Mouse (Mus musculus) forebrain, embryonic 14.5 days (tissue): ENCODE results near the gene Padi1. TPM values are rescaled to one million over a fixed set of nuclear protein-coding genes. Genes with fewer than 3 reads are reported as not detected.

Experiments
- ATAC-seq: fragments of 200-750 bp; cut with Nextera tagmentation; 2 replicates; pipeline ENCODE4 v1.8.0; 2017; ENCODE audit warnings: mild to moderate bottlenecking, moderate library complexity
- DNase-seq: peaks from one replicate; pipeline ENCODE4 v3.0.0-alpha.2; 2015; ENCODE audit warnings: low spot score
- H3K27ac ChIP-seq: fragments of 300-500 bp; sonication (generic); 2 replicates; pipeline ENCODE4 v1.5.1; 2014; ENCODE audit warnings: low read depth, mild to moderate bottlenecking, control low read depth, low read length, moderate library complexity
- H3K27me3 ChIP-seq: fragments of 300-500 bp; sonication (generic); replicated peaks from 2 replicates; pipeline ENCODE4 v1.6.1; 2014; ENCODE audit warnings: low read length, control low read depth, mixed read lengths; ENCODE audit not compliant: control insufficient read depth, insufficient read depth
- H3K36me3 ChIP-seq: fragments of 300-500 bp; sonication (generic); 2 replicates; pipeline ENCODE4 v1.6.1; 2014; ENCODE audit warnings: low read length, control low read depth; ENCODE audit not compliant: control insufficient read depth, insufficient read depth
- H3K4me1 ChIP-seq: fragments of 300-500 bp; sonication (generic); 2 replicates; pipeline ENCODE4 v1.6.1; 2014; ENCODE audit warnings: antibody characterized with exemption, low read length, control low read depth; ENCODE audit not compliant: control insufficient read depth, insufficient read depth
- H3K4me2 ChIP-seq: fragments of 300-500 bp; sonication (generic); 2 replicates; pipeline ENCODE4 v1.6.1; 2014; ENCODE audit warnings: mild to moderate bottlenecking, control low read depth, low read length
- H3K4me3 ChIP-seq: fragments of 300-500 bp; sonication (generic); 2 replicates; pipeline ENCODE4 v1.5.1; 2014; ENCODE audit warnings: low read depth, low read length, control low read depth
- H3K9ac ChIP-seq: fragments of 300-500 bp; sonication (generic); 2 replicates; pipeline ENCODE4 v1.6.1; 2014; ENCODE audit warnings: mild to moderate bottlenecking, low read length, control low read depth, moderate library complexity
- H3K9me3 ChIP-seq: fragments of 300-500 bp; sonication (generic); replicated peaks from 2 replicates; pipeline ENCODE4 v1.6.1; 2016; ENCODE audit warnings: low read length, control low read depth, mixed read lengths; ENCODE audit not compliant: control insufficient read depth
- WGBS: fragments of 180-500 bp; shearing (Covaris S2); extraction: QIAGEN DNeasy Blood & Tissue Kit; methylation state at CpG from one replicate; pipeline ENCODE4 v1.1.7; 2014; 5-methylcytosine and 5-hydroxymethylcytosine counted together
- polyA plus RNA-seq: library from polyadenylated mRNA; unstranded; fragments of >200 nt; fragmentation: Nextera tagmentation; extraction: Ambion mirVana; gene quantifications from 2 replicates; pipeline ENCODE4 v1.2.1, GENCODE M21; 2014

Padi1 gene
- polyA plus RNA-seq, 1 experiment from 2014 or later, result not detected

GRCm38 (mm10) chr4:140809118-140809517, 36.5 kb downstream of the Padi1 start:
- ATAC-seq (no peak), DNase-seq (no peak)
- Histone ChIP-seq H3K4me1 (0 out of 2 replicates have a peak, but pooled peaks cover 1% of the 10 kb centered on the region), H3K4me3 (no peak overlapping the region), H3K27ac (no peak overlapping the region), H3K36me3 (no peaks in the 10 kb centered on the region), H3K4me2 (no peak overlapping the region), H3K9me3 (no peaks in the 10 kb centered on the region), H3K9ac (no peak overlapping the region), H3K27me3 (0 out of 2 replicates have a peak, but pooled peaks cover 3% of the 10 kb centered on the region)
- 88% methylated on average over 8 of the region's 8 CpGs for WGBS

- WGBS, result 88% methylated on average over 9 of the region's 9 CpGs
Observed at GRCm38 (mm10) chr4:140804601-140805000, 41.0 kb downstream of the Padi1 start.

GRCm38 (mm10) chr4:140801364-140801763, 44.2 kb downstream of the Padi1 start:
- Histone ChIP-seq H3K27me3 (no peaks in the 10 kb centered on the region), H3K4me2 (no peak overlapping the region), H3K4me3 (no peak overlapping the region), H3K4me1 (no peaks in the 10 kb centered on the region), H3K9me3 (no peaks in the 10 kb centered on the region), H3K9ac (no peak overlapping the region), H3K27ac (no peak overlapping the region), H3K36me3 (no peaks in the 10 kb centered on the region)
- WGBS, result 72% methylated on average over 3 of the region's 3 CpGs
- no peak for DNase-seq
- ATAC-seq, result no peak

More at GRCm38 (mm10) chr4:140804601-140805000, 41.0 kb downstream of the Padi1 start:
- Histone ChIP-seq H3K27me3 (no peaks in the 10 kb centered on the region), H3K9ac (no peak overlapping the region), H3K9me3 (no peaks in the 10 kb centered on the region), H3K4me1 (no peaks in the 10 kb centered on the region), H3K27ac (no peak overlapping the region), H3K36me3 (no peaks in the 10 kb centered on the region), H3K4me2 (no peak overlapping the region), H3K4me3 (no peak overlapping the region)
- DNase-seq (no peak), ATAC-seq (no peak)

GRCm38 (mm10) chr4:140796786-140797185, 48.8 kb downstream of the Padi1 start:
- 83% methylated on average over 3 of the region's 3 CpGs for WGBS
- no peaks in the 10 kb centered on the region for H3K36me3 ChIP-seq
- ATAC-seq, result no peak

GRCm38 (mm10) chr4:140794678-140795077, 50.9 kb downstream of the Padi1 start:
- 87% methylated on average over 9 of the region's 9 CpGs for WGBS
- no peaks in the 10 kb centered on the region for H3K9me3 ChIP-seq
- H3K4me3 ChIP-seq, result no peak overlapping the region
- no peak overlapping the region for H3K4me2 ChIP-seq
- ATAC-seq (no peak), DNase-seq (no peak)
- no peak overlapping the region for H3K27ac ChIP-seq
- H3K4me1 ChIP-seq, result no peaks in the 10 kb centered on the region
- H3K36me3 ChIP-seq, result no peaks in the 10 kb centered on the region
- no peaks in the 10 kb centered on the region for H3K27me3 ChIP-seq
- no peak overlapping the region for H3K9ac ChIP-seq

More at GRCm38 (mm10) chr4:140796786-140797185, 48.8 kb downstream of the Padi1 start:
- Histone ChIP-seq H3K27ac (no peak overlapping the region), H3K4me1 (no peaks in the 10 kb centered on the region), H3K27me3 (no peaks in the 10 kb centered on the region), H3K9me3 (no peaks in the 10 kb centered on the region), H3K4me3 (no peak overlapping the region), H3K9ac (no peak overlapping the region), H3K4me2 (no peak overlapping the region)
- DNase-seq, result no peak

GRCm38 (mm10) chr4:140793795-140794194, 51.8 kb downstream of the Padi1 start:
- no peaks in the 10 kb centered on the region for H3K4me1 ChIP-seq
- H3K9ac ChIP-seq, result no peak overlapping the region
- no peaks in the 10 kb centered on the region for H3K9me3 ChIP-seq
- H3K4me3 ChIP-seq, result no peak overlapping the region
- ATAC-seq (no peak), DNase-seq (no peak)
- H3K4me2 ChIP-seq, result no peak overlapping the region
- H3K27me3 ChIP-seq, result no peaks in the 10 kb centered on the region
- H3K36me3 ChIP-seq, result no peaks in the 10 kb centered on the region
- 40% methylated on average over 9 of the region's 9 CpGs for WGBS
- no peak overlapping the region for H3K27ac ChIP-seq

GRCm38 (mm10) chr4:140792584-140792983, 53.0 kb downstream of the Padi1 start:
- DNase-seq, result no peak
- H3K9me3 ChIP-seq, result no peaks in the 10 kb centered on the region
- WGBS, result 88% methylated on average over 7 of the region's 7 CpGs

GRCm38 (mm10) chr4:140791071-140791470, 54.5 kb downstream of the Padi1 start:
- ATAC-seq (no peak), DNase-seq (no peak)
- Histone ChIP-seq H3K36me3 (no peaks in the 10 kb centered on the region), H3K27ac (no peak overlapping the region), H3K4me2 (no peak overlapping the region), H3K4me3 (no peak overlapping the region), H3K9ac (no peak overlapping the region), H3K27me3 (no peaks in the 10 kb centered on the region), H3K4me1 (no peaks in the 10 kb centered on the region), H3K9me3 (no peaks in the 10 kb centered on the region)
- WGBS, result 80% methylated on average over 16 of the region's 16 CpGs

More at GRCm38 (mm10) chr4:140792584-140792983, 53.0 kb downstream of the Padi1 start:
- H3K4me1 ChIP-seq, result no peaks in the 10 kb centered on the region
- H3K4me2 ChIP-seq, result no peak overlapping the region
- no peak overlapping the region for H3K27ac ChIP-seq
- no peaks in the 10 kb centered on the region for H3K36me3 ChIP-seq
- no peak overlapping the region for H3K9ac ChIP-seq
- ATAC-seq, result no peak
- H3K27me3 ChIP-seq, result no peaks in the 10 kb centered on the region
- no peak overlapping the region for H3K4me3 ChIP-seq

GRCm38 (mm10) chr4:140789983-140790382, 55.6 kb downstream of the Padi1 start:
- Histone ChIP-seq H3K36me3 (no peaks in the 10 kb centered on the region), H3K9me3 (no peaks in the 10 kb centered on the region), H3K4me1 (no peaks in the 10 kb centered on the region), H3K4me3 (no peak overlapping the region), H3K4me2 (no peak overlapping the region), H3K27me3 (no peaks in the 10 kb centered on the region), H3K9ac (no peak overlapping the region), H3K27ac (no peak overlapping the region)
- 90% methylated on average over 4 of the region's 4 CpGs for WGBS
- ATAC-seq (no peak), DNase-seq (no peak)
